Mouse (Mus musculus): ENCODE data around the gene Nudt15.

DNA sequence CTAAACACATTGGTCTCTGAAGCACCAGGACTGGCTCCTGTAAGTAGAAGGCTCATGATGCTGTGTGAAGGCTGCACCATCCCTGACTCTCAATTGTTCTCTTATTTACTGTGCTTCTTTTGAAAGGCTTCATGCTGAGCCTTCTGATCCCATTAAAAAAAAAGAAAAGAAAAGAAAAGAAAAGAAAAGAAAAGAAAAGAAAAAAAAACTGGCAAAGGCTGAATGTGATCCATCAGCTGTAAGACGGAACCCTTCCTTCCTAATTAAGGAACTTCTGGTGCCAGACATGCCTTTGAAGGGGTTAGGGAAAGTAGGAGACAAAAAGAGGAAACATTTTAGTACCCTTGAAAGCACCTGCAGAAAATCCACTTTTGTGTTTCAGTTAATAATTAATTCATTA, 68.3 kb downstream of the Nudt15 start:
- TF ChIP-seq POLR2A (IDR thresholded peaks at IDR 0.05; ENCODE audit: low read depth, low read length) = no peak
- TF ChIP-seq CTCF (IDR thresholded peaks at IDR 0.05; ENCODE audit: extremely low read depth, insufficient read length, insufficient replicate concordance, low read depth, low read length) = no peak

All from small intestine, adult 2 months (tissue).